Mouse (Mus musculus) limb, embryonic 15.5 days (tissue): Measurements from ENCODE around the gene Ech1. TPM values are rescaled to one million over a fixed set of nuclear protein-coding genes. Genes with fewer than 3 reads are reported as not detected.
A peak's percentile ranks its signal among the peaks of the same experiment; 100 is the strongest.

Experiments
- ATAC-seq: fragments of 200-750 bp; cut with Nextera tagmentation; 2 replicates; pipeline ENCODE4 v1.8.0; 2017; ENCODE audit warnings: low read depth, moderate TSS enrichment; ENCODE audit not compliant: insufficient number of reproducible peaks, low FRiP score, low TSS enrichment
- H3K27ac ChIP-seq: fragments of 300-500 bp; sonication (generic); 2 replicates; pipeline ENCODE4 v1.5.1; 2015; ENCODE audit warnings: moderate library complexity, mild to moderate bottlenecking, inconsistent platforms
- H3K27me3 ChIP-seq: fragments of 300-500 bp; sonication (generic); 2 replicates; pipeline ENCODE4 v1.6.1; 2015; ENCODE audit warnings: inconsistent platforms
- H3K36me3 ChIP-seq: fragments of 300-500 bp; sonication (generic); 2 replicates; pipeline ENCODE4 v1.6.1; 2015; ENCODE audit warnings: inconsistent platforms
- H3K4me1 ChIP-seq: fragments of 300-500 bp; sonication (generic); 2 replicates; pipeline ENCODE4 v1.6.1; 2015; ENCODE audit warnings: inconsistent platforms
- H3K4me2 ChIP-seq: fragments of 300-500 bp; sonication (generic); 2 replicates; pipeline ENCODE4 v1.6.1; 2015; ENCODE audit warnings: mild to moderate bottlenecking, inconsistent platforms
- H3K4me3 ChIP-seq: fragments of 300-500 bp; sonication (generic); 2 replicates; pipeline ENCODE4 v1.5.1; 2015; ENCODE audit warnings: mild to moderate bottlenecking, inconsistent platforms
- H3K9ac ChIP-seq: fragments of 300-500 bp; sonication (generic); 2 replicates; pipeline ENCODE4 v1.6.1; 2015; ENCODE audit warnings: inconsistent platforms
- H3K9me3 ChIP-seq: fragments of 300-500 bp; sonication (generic); 2 replicates; pipeline ENCODE4 v1.6.1; 2016; ENCODE audit warnings: inconsistent platforms
- WGBS: fragments of 180-500 bp; shearing (Covaris S2); methylation state at CpG from one replicate; pipeline ENCODE4 v1.1.7; 2015; 5-methylcytosine and 5-hydroxymethylcytosine counted together
- polyA plus RNA-seq: library from polyadenylated mRNA; unstranded; fragments of >200 nt; fragmentation: Nextera tagmentation; extraction: Ambion mirVana; gene quantifications from 2 replicates; pipeline ENCODE4 v1.2.1, GENCODE M21; 2015

Ech1 gene
- polyA plus RNA-seq, 1 experiment from 2014 or later = 217 TPM

DNA sequence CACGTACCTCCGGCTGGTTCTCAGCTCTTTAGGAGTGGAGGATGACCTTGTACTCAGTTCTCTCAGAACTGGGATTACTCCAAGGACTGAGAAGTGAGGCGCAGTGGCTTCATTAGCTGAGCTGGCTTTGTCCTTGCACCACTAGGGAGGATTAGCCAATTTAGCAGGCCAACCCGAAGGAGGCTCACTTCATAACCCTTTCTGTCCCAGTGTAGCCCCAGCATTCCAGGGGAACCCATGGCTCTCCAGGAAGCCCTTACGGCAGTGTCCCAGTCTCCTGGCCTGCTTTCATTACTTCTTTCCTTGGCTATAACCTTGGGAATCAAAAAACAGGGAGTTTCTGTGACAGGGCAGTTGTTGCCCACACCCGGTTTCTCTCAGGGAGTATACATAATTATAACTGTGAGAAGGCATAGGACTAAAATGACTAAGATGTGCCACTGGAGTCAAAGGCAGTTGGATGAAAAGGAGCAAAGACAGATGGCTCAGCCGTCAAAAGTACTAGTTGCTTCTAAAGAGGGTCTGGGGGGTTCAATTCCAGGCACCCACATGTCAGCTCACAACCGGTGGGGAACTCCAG lies 17.3 kb upstream of the Ech1 start:
- peak overlapping the region; percentile 76 for H3K4me3 ChIP-seq
- no peaks in the 10 kb centered on the region for H3K9me3 ChIP-seq
- H3K27ac ChIP-seq = peak overlapping the region; percentile 100
- no peaks in the 10 kb centered on the region for H3K27me3 ChIP-seq
- H3K9ac ChIP-seq = peak overlapping the region; percentile 89; the same call in 1 of the 2 replicates
- peak overlapping the region; percentile 90 for H3K4me2 ChIP-seq
- peaks cover 6% of the 10 kb centered on the region; the same call in 1 of the 2 replicates for H3K36me3 ChIP-seq
- 34% methylated on average over 7 of the region's 8 CpGs for WGBS
- ATAC-seq = no peak
- peaks cover 34% of the 10 kb centered on the region for H3K4me1 ChIP-seq

DNA sequence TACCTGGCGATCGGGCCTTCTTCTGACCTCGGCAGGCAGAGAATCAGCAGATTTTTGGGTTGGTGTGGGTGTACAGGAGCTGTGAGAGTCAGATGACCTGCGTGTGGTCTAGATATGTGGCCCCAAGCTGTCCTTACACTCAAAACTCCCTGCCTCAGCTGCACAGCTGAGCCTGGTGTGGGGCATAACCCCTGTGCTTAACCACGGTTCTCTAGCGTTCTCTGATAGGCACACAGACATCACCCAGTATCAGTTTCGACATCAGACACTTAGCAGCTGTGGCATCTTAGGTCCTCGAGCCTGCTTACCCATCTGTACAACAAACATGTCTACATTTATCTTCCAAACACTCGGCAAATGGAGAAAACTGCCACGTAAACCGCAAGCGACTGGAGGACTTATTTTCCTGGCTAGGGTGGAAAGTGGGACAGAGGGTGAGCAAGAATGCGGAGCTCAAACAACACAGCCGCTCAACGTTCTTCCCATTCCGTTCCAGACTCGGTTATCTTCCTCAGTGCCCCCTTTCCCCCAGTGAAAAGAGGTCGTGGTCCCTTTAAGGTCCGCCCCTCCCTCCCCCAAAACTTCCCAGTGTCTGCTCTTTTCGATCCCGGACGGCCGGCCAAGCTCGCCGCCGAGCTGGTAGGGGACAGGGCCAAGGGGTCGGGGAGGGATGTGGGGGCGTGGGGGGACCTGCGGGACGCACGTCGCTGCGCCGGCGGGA lies 16.6 kb upstream of the Ech1 start, which contains the start of gene Hnrnpl:
Gene Hnrnpl (plus strand): TSS at position 321 of the 721 bp plus-strand sequence.
- H3K4me2 ChIP-seq = peak within 1 kb of the TSS; percentile 90
- H3K9ac ChIP-seq = peak within 1 kb of the TSS; percentile 89
- no peaks in the 10 kb centered on the region for H3K9me3 ChIP-seq
- peak within 1 kb of the TSS; percentile 76 for H3K4me3 ChIP-seq
- 2% methylated on average over 35 of the region's 35 CpGs for WGBS
- peak within 1 kb of the TSS; percentile 100 for H3K27ac ChIP-seq
- H3K4me1 ChIP-seq = peaks cover 34% of the 10 kb centered on the region
- peak; percentile 22 for ATAC-seq
- H3K27me3 ChIP-seq = no peaks in the 10 kb centered on the region
- H3K36me3 ChIP-seq = peaks cover 12% of the 10 kb centered on the region

DNA sequence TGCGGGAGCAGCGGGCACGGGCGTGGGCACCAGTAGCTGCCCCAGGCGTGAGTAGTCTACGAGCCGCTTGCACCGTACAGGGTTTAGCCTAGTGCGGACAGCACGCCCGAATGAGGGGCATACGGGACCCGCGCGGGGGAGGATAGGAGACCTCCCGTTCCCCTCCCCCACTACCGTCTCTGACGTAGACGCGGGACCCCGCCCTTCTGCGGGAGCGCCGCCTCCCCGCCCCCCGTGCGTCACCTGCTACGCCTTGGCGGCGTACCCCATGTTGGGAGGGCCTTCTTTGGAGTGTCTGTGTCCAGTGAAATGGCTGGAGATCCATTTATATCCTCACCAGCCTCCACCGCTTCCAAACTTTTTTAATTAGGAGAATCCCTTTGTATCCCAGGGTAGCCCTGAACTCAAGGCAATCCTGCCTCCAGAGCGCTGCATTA lies 16.0 kb upstream of the Ech1 start:
- Histone ChIP-seq H3K36me3 (peaks cover 18% of the 10 kb centered on the region), H3K4me3 (peak overlapping the region; percentile 76), H3K4me1 (peaks cover 35% of the 10 kb centered on the region), H3K9me3 (no peaks in the 10 kb centered on the region), H3K27ac (peak overlapping the region; percentile 100), H3K27me3 (no peaks in the 10 kb centered on the region), H3K4me2 (peak overlapping the region; percentile 90), H3K9ac (peak overlapping the region; percentile 89)
- ATAC-seq = peak; percentile 76
- under 1% methylated on average over 31 of the region's 32 CpGs for WGBS

GRCm38 (mm10) chr7:28809401-28810089 lies 15.5 kb upstream of the Ech1 start:
- ATAC-seq = peak; percentile 3; the same call in 1 of the 2 replicates
- peak overlapping the region; percentile 90 for H3K4me2 ChIP-seq
- no peaks in the 10 kb centered on the region for H3K9me3 ChIP-seq
- H3K27ac ChIP-seq = peak overlapping the region; percentile 100
- peak overlapping the region; percentile 76 for H3K4me3 ChIP-seq
- H3K9ac ChIP-seq = peak overlapping the region; percentile 65
- under 1% methylated on average over 35 of the region's 35 CpGs for WGBS
- no peaks in the 10 kb centered on the region for H3K27me3 ChIP-seq
- H3K4me1 ChIP-seq = peaks cover 33% of the 10 kb centered on the region
- peaks cover 24% of the 10 kb centered on the region for H3K36me3 ChIP-seq

DNA sequence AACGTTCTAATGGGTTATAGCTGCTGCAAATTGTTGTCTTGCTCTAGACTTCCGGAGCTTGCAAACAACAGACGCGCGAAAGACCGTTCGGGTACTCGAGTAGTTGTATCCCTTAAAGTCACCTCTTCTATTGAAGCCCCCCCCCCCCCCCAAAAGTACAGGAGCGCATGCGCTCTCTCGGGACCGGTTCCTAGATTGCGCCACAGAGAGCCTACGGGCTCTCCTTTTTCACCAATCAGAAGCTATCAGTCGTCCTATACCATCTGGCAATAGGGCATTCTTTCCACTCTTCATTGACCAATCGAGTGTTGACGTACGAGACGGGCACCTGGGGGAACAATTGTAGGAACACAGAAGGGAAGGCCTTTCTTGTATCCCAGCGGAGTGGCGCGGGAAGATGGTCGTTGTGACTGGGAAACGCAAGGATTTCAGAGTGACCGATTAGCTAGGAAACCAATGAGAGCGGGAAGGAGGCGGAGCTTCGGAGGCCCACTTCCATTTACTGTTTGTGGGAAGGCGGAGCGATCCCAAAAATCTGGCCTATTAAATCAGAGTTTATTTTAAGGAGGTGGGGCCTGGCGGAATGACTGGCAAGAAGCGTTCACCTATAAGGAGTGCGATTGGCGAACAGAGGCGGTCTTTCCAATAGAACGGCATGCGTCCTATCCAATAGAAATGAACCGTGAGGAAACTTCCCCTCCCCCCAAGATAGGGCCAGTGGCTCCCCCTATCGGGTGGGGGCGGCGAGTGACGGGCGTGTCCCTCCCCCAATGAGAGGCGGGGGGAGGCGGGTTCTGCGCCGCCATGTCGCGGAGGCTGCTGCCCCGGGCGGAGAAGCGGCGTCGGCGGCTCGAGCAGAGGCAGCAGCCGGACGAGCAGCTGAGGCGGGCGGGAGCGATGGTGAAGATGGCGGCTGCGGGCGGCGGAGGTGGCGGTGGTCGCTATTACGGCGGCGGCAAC lies 14.6 kb upstream of the Ech1 start:
- peak overlapping the region; percentile 76 for H3K4me3 ChIP-seq
- WGBS = under 1% methylated on average over 61 of the region's 70 CpGs
- H3K27ac ChIP-seq = peak overlapping the region; percentile 100
- peak overlapping the region; percentile 90 for H3K4me2 ChIP-seq
- peaks cover 35% of the 10 kb centered on the region for H3K4me1 ChIP-seq
- H3K9ac ChIP-seq = peak overlapping the region; percentile 74
- H3K27me3 ChIP-seq = no peaks in the 10 kb centered on the region
- H3K36me3 ChIP-seq = peaks cover 32% of the 10 kb centered on the region
- ATAC-seq = peak; percentile 93
- no peaks in the 10 kb centered on the region for H3K9me3 ChIP-seq

DNA sequence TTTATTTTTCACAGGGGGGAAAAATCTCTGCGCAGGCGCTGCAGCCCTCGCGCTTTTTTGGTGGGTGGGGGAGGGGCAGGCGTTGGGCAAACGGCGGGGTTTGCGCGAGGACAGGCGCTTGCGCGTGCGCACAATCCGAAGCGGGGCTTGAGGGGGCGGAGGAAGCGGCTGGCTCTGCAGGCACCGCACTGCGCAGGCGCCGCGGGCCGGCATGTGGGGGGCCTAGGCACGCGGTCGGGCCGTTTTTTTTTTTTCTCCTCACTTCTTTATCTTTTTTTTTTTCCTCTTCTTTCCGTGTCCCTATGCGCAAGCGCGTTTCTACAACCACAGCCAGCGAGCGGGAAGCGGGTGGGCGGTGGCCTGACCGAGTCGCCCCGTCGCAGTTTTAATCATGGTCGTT lies 13.8 kb upstream of the Ech1 start:
- H3K4me1 ChIP-seq = peaks cover 42% of the 10 kb centered on the region
- peak overlapping the region; percentile 74 for H3K9ac ChIP-seq
- peak overlapping the region; percentile 63 for H3K4me2 ChIP-seq
- under 1% methylated on average over 40 of the region's 40 CpGs for WGBS
- H3K36me3 ChIP-seq = peaks cover 41% of the 10 kb centered on the region
- H3K9me3 ChIP-seq = no peaks in the 10 kb centered on the region
- peak overlapping the region; percentile 98 for H3K27ac ChIP-seq
- H3K4me3 ChIP-seq = peak overlapping the region; percentile 76
- ATAC-seq = no peak; the same call in 1 of the 2 replicates
- H3K27me3 ChIP-seq = no peaks in the 10 kb centered on the region

DNA sequence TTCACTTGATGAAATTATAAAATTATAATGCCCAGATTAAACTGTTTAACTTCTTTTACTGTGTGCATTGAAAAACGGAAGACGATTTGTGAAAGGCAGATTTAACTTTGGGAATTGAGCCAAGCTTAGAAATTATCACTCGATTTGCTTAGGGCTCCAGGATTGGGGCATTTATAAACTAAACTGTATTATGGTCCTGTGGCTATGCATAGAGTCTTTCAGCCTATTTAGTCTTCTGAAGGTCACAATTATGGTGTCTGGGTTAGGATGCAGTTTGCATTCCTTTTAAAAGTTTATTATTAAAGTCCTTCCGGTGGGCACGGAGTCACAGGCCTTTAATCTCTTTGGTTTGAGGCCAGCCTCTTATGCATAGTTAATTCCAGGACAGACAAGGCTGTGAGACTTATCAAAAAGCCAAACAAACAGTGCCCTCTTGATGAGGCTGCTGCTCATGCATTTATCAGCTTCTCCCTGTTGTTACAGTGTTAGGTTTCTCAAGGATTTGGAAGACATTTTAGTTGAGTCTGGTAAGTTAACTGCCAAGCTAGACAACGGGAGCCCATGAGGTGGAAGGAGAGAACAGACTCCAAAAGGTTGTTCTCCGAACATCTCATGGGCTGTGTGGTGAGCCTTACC lies 13.3 kb upstream of the Ech1 start:
- peak overlapping the region; percentile 63 for H3K4me2 ChIP-seq
- H3K4me3 ChIP-seq = peak overlapping the region; percentile 76
- H3K9ac ChIP-seq = peak overlapping the region; percentile 39
- H3K27ac ChIP-seq = peak overlapping the region; percentile 98
- H3K36me3 ChIP-seq = peaks cover 46% of the 10 kb centered on the region
- H3K27me3 ChIP-seq = no peaks in the 10 kb centered on the region
- WGBS = 7% methylated on average over 7 of the region's 7 CpGs
- H3K9me3 ChIP-seq = no peaks in the 10 kb centered on the region
- H3K4me1 ChIP-seq = peaks cover 46% of the 10 kb centered on the region
- no peak for ATAC-seq

- H3K4me1 ChIP-seq = peaks cover 45% of the 10 kb centered on the region
- no peak for ATAC-seq
Measured at GRCm38 (mm10) chr7:28812436-28812835, 12.6 kb upstream of the Ech1 start.

GRCm38 (mm10) chr7:28812949-28813348 lies 12.1 kb upstream of the Ech1 start:
- no peaks in the 10 kb centered on the region for H3K27me3 ChIP-seq
- H3K9ac ChIP-seq = 0 out of 2 replicates have a peak overlapping the region, but pooled peaks have one; percentile 17
- no peak overlapping the region for H3K27ac ChIP-seq
- H3K36me3 ChIP-seq = peaks cover 58% of the 10 kb centered on the region
- H3K4me3 ChIP-seq = peak overlapping the region; percentile 76
- no peak for ATAC-seq
- 72% methylated on average over 5 of the region's 5 CpGs for WGBS
- H3K4me1 ChIP-seq = peaks cover 45% of the 10 kb centered on the region
- no peaks in the 10 kb centered on the region for H3K9me3 ChIP-seq
- H3K4me2 ChIP-seq = peak overlapping the region; percentile 63

More at GRCm38 (mm10) chr7:28812436-28812835, 12.6 kb upstream of the Ech1 start:
- no peaks in the 10 kb centered on the region for H3K9me3 ChIP-seq
- 56% methylated on average over 4 of the region's 4 CpGs for WGBS
- no peaks in the 10 kb centered on the region for H3K27me3 ChIP-seq
- peak overlapping the region; percentile 98 for H3K27ac ChIP-seq
- H3K4me2 ChIP-seq = peak overlapping the region; percentile 63
- peak overlapping the region; percentile 39; the same call in 1 of the 2 replicates for H3K9ac ChIP-seq
- H3K36me3 ChIP-seq = peaks cover 53% of the 10 kb centered on the region
- peak overlapping the region; percentile 76 for H3K4me3 ChIP-seq

- no peaks in the 10 kb centered on the region for H3K9me3 ChIP-seq
- H3K4me1 ChIP-seq = peaks cover 48% of the 10 kb centered on the region
- H3K4me2 ChIP-seq = no peak overlapping the region
- ATAC-seq = no peak
- H3K27ac ChIP-seq = no peak overlapping the region
- no peaks in the 10 kb centered on the region for H3K27me3 ChIP-seq
- 88% methylated on average over 5 of the region's 5 CpGs for WGBS
- H3K36me3 ChIP-seq = peaks cover 72% of the 10 kb centered on the region
- H3K4me3 ChIP-seq = no peak overlapping the region
- no peak overlapping the region for H3K9ac ChIP-seq
Measured at GRCm38 (mm10) chr7:28814306-28815034, 10.5 kb upstream of the Ech1 start.
